Mouse (Mus musculus) megakaryocyte, embryonic 14.5 days (primary cell): ENCODE results near the gene Gm12355. TPM values are rescaled to one million over a fixed set of nuclear protein-coding genes. Genes with fewer than 3 reads are reported as not detected.

Experiments used
- H3K27me3 ChIP-seq: replicated peaks from 2 replicates; pipeline ENCODE3; 2012; ENCODE audit warnings: inconsistent platforms
- H3K36me3 ChIP-seq: replicated peaks from 2 replicates; pipeline ENCODE3; 2012; ENCODE audit warnings: low read length, inconsistent platforms, mixed read lengths
- H3K4me1 ChIP-seq: 2 replicates; pipeline ENCODE4 v1.6.1; 2012; ENCODE audit warnings: inconsistent platforms
- H3K4me3 ChIP-seq: replicated peaks from 2 replicates; pipeline ENCODE3; 2012; ENCODE audit warnings: moderate library complexity, mild to moderate bottlenecking, inconsistent platforms
- H3K9me3 ChIP-seq: 2 replicates; pipeline ENCODE4 v1.6.1; 2012; ENCODE audit warnings: inconsistent platforms
- FLI1 ChIP-seq: IDR thresholded peaks from 2 replicates; pipeline ENCODE4 v1.6.1; 2012; ENCODE audit warnings: low read length, inconsistent platforms, mixed read lengths
- GATA1 ChIP-seq: IDR thresholded peaks from 3 replicates; pipeline ENCODE4 v1.6.1; 2012; ENCODE audit warnings: mixed read lengths, low read length, inconsistent platforms, borderline replicate concordance
- polyA plus RNA-seq: library from polyadenylated mRNA; stranded (reverse); fragments of >175 nt; gene quantifications from 2 replicates; pipeline ENCODE4 v1.2.3, GENCODE M21; 2012; ENCODE audit warnings: low replicate concordance; ENCODE audit not compliant: insufficient read depth

The Gm12355 gene
- polyA plus RNA-seq, 1 experiment: not detected

DNA sequence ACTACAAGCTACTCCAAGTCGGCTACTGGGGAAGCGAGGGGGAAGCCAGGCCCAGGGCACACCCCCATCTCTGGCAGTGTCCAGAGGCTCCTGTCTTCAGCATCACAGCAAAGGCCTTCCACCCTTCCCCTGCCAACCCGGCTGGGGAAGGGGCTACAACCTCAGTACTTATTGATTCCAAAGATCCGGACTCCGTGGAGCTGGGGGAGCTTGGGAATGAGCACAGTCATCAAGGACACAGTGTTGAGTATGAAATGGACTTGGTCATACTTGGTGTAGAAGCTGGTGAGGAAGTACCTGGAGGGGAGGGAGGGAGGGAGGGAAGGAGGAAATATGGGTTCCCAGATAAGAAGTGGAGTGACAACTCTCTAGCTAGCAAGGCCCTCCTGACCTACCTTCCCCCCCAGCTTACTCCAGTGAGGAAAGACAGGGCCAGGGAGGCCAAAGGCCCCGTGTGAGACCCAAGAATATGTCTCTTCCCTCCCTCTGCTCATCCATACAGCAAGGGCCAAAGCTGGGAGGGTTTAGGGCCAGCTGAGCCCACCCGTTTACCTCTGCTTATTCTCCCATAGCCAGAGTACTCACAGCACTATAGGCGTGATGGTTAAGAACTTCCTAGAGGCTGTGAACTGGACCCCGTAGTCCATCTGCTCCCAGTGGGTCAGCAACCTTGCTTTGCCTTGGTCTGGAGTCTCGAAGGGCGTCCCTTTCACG lies 42.8 kb downstream of the Gm12355 start:
- TF ChIP-seq GATA1 (no peak), FLI1 (no peak)

DNA sequence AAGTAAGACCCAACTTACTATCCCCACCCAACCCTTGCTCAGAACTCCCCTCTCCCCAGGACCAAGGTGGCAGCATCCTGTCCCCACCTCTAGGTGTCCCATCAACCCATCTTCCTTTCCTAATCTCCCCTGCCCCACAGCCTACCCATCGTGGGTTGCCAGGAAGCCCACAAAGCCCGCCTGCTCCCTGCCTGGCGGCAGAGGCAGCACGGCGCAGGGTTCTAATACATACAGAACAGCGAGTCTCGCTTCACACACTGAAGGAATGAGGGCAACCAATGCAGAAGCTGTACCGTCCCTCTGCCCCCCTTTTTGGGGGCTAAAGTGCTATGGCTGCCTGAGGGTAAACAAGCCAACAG lies 43.5 kb downstream of the Gm12355 start:
- H3K4me3 ChIP-seq: peak overlapping the region; percentile 93
- H3K4me1 ChIP-seq: peaks cover 86% of the 10 kb centered on the region
- TF ChIP-seq GATA1: no peak
- no peak for TF ChIP-seq FLI1

More for the DNA sequence above, 42.8 kb downstream of the Gm12355 start:
- H3K4me3 ChIP-seq: peak overlapping the region; percentile 93
- H3K27me3 ChIP-seq: no peaks in the 10 kb centered on the region
- peaks cover 63% of the 10 kb centered on the region for H3K36me3 ChIP-seq
- H3K4me1 ChIP-seq: peaks cover 87% of the 10 kb centered on the region
- no peaks in the 10 kb centered on the region for H3K9me3 ChIP-seq

DNA sequence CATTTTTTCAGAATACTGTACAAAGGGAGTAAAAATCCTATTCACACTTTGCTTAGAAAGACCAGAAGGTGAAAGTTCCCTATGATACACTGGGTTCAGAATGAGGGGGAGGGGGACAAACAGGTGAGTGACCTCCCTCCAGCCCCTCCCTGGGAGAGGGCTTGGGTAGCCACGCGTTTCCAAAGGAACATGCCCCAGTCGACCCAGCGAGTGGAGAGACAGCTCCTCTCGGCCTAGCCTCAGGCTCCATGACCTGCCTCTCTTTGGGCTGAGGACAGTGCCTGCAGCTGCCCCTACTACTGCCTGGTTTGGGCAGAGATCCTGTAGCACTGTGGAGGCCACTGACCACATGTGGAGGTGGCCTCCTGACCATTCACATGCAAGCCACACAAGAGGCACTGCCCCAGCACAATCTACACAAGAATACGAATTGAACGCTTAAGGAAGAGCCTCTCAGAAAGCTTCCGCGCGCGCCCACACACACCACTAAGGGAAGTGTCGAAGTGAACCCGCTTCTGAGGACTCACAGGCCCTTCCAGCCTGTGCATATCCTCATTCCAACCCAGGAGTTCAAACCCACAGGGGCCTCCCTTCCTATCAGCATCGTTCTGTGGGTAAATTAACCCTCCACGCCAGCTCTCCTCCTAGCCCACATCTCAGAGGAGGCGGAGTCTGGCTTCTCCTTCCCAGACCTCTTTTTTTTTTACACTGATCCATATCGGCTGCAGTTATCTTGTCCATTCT lies 44.0 kb downstream of the Gm12355 start:
- H3K4me3 ChIP-seq: peak overlapping the region; percentile 93
- TF ChIP-seq GATA1: no peak
- TF ChIP-seq FLI1: no peak
- no peaks in the 10 kb centered on the region for H3K27me3 ChIP-seq
- peaks cover 72% of the 10 kb centered on the region for H3K36me3 ChIP-seq
- peaks cover 92% of the 10 kb centered on the region for H3K4me1 ChIP-seq
- H3K9me3 ChIP-seq: no peaks in the 10 kb centered on the region

More for the DNA sequence above, 43.5 kb downstream of the Gm12355 start:
- Histone ChIP-seq H3K27me3 (no peaks in the 10 kb centered on the region), H3K36me3 (peaks cover 67% of the 10 kb centered on the region), H3K9me3 (no peaks in the 10 kb centered on the region)

DNA sequence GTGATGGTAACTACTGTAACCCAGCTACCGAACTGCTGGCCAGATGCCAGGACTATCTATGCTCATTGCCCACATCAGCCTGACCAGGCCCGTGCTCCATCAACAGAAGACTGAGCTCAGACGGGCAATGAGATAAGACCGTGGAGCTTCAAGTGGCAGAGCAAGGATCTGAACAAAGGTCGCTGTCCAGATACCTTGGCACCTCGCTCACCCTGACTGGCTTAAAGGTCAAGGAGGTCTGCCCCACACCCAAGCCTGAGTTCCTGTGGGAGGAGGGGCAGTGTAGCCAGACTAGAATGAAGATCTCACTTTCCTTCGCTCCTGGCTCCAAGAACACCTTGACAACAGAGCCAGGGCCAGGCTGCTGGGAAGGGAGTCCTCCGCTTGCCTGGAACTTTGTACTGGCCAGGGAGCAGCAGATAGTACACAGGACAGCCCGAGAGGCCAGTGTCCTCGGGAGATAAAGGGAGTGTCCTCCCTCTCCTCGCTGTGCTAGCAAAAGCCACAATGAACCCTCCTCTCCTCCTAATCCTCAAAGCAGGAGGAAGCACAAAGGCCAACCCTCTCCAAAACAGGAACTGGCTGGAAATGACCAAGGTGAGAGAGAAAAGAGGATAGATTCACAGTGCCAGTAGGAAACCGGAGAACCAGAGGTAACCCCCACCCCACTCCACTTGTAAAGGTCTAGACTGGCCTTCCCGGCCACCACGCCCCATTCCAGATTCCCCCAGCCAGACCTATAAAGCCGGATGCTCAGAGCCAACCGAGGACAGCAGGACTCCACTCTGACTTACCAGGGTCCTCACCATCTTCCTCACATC lies 45.0 kb downstream of the Gm12355 start:
- H3K9me3 ChIP-seq: no peaks in the 10 kb centered on the region
- H3K36me3 ChIP-seq: peaks cover 70% of the 10 kb centered on the region
- no peaks in the 10 kb centered on the region for H3K27me3 ChIP-seq
- H3K4me1 ChIP-seq: peaks cover 95% of the 10 kb centered on the region
- TF ChIP-seq GATA1 (no peak), FLI1 (no peak)
- peak overlapping the region; percentile 85 for H3K4me3 ChIP-seq

DNA sequence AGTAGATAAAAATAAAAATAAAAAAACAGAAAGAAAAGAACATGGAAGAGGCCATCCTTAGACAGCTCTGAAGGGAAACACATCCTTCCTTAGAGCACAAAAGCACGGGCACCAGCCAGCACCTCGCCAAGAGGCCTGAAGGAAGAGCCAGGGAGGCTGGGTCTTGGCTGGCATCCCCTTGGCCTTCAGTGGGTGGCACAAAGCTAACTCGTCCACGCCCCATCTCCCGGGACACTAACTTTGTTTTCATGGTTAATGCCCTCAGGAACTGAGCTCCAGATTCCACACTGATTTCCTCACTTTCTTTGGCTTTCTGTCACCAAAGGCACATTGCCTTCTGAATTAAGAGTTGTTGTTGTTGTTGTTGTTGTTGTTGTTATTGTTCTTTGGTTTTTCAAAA lies 47.7 kb downstream of the Gm12355 start:
- peaks cover 71% of the 10 kb centered on the region for H3K4me1 ChIP-seq
- no peaks in the 10 kb centered on the region for H3K27me3 ChIP-seq
- H3K36me3 ChIP-seq: peaks cover 45% of the 10 kb centered on the region
- H3K9me3 ChIP-seq: no peaks in the 10 kb centered on the region
- TF ChIP-seq FLI1 (no peak), GATA1 (no peak)
- no peak overlapping the region for H3K4me3 ChIP-seq

Other genes with a start within 250 kb of the Gm12355 start
- gene Tcap, start 241.8 kb downstream of the Gm12355 start, polyA plus RNA-seq: 0.82 TPM in 1 of 2 replicates, not detected in the other
- gene Pnmt, start 239.2 kb downstream of the Gm12355 start, polyA plus RNA-seq: not detected in 2 replicates
- 8.5 and 10.4 TPM in 2 replicates for gene Pgap3, start 225.2 kb downstream of the Gm12355 start, polyA plus RNA-seq
- 0.04 TPM in 1 of 2 replicates, not detected in the other for gene Erbb2, start 213.2 kb downstream of the Gm12355 start, polyA plus RNA-seq
- 9.6 and 89.1 TPM in 2 replicates for gene Mien1, start 186.7 kb downstream of the Gm12355 start, polyA plus RNA-seq
- not detected in 2 replicates for gene Grb7, start 179.3 kb downstream of the Gm12355 start, polyA plus RNA-seq
- gene Ikzf3, start 79.6 kb downstream of the Gm12355 start, polyA plus RNA-seq: 0.47 TPM in 1 of 2 replicates, not detected in the other
- gene Zpbp2, start 74.6 kb downstream of the Gm12355 start, polyA plus RNA-seq: 0.08 TPM in 1 of 2 replicates, not detected in the other
- gene Ormdl3, start 38.3 kb downstream of the Gm12355 start, polyA plus RNA-seq: 106 and 188 TPM in 2 replicates
- gene Lrrc3c, start 27.4 kb downstream of the Gm12355 start, polyA plus RNA-seq: not detected in 2 replicates
- gene Gsdma3, start 699 bp upstream of the Gm12355 start, polyA plus RNA-seq: not detected in 2 replicates
- not detected in 2 replicates for gene Gsdma2, start 21.1 kb upstream of the Gm12355 start, polyA plus RNA-seq
- 2.2 and 3.4 TPM in 2 replicates for gene Gsdma, start 38.7 kb upstream of the Gm12355 start, polyA plus RNA-seq
- 128 and 167 TPM in 2 replicates for gene Psmd3, start 56.9 kb upstream of the Gm12355 start, polyA plus RNA-seq
- gene Csf3, start 75.6 kb upstream of the Gm12355 start, polyA plus RNA-seq: not detected in 2 replicates
- 40.2 and 55.7 TPM in 2 replicates for gene Med24, start 103.8 kb upstream of the Gm12355 start, polyA plus RNA-seq
- gene Thra, start 115.0 kb upstream of the Gm12355 start, polyA plus RNA-seq: 37.6 and 38.9 TPM in 2 replicates
- 5.6 and 22.1 TPM in 2 replicates for gene Nr1d1, start 149.7 kb upstream of the Gm12355 start, polyA plus RNA-seq
- gene Msl1, start 169.9 kb upstream of the Gm12355 start, polyA plus RNA-seq: 30.0 and 46.8 TPM in 2 replicates
- 10.6 and 13.2 TPM in 2 replicates for gene Casc3, start 179.2 kb upstream of the Gm12355 start, polyA plus RNA-seq
- gene Rapgefl1, start 211.1 kb upstream of the Gm12355 start, polyA plus RNA-seq: 0.29 TPM in 1 of 2 replicates, not detected in the other
- 7.3 and 10.6 TPM in 2 replicates for gene Wipf2, start 238.0 kb upstream of the Gm12355 start, polyA plus RNA-seq